Mouse (Mus musculus): ENCODE data around the gene Derl3. TPM values are rescaled to one million over a fixed set of nuclear protein-coding genes. Genes with fewer than 3 reads are reported as not detected.
A peak's percentile ranks its signal among the peaks of the same experiment; 100 is the strongest.

Gene Derl3
- polyA plus RNA-seq, 1 experiment from 2014 or later, result 2.7 TPM

DNA sequence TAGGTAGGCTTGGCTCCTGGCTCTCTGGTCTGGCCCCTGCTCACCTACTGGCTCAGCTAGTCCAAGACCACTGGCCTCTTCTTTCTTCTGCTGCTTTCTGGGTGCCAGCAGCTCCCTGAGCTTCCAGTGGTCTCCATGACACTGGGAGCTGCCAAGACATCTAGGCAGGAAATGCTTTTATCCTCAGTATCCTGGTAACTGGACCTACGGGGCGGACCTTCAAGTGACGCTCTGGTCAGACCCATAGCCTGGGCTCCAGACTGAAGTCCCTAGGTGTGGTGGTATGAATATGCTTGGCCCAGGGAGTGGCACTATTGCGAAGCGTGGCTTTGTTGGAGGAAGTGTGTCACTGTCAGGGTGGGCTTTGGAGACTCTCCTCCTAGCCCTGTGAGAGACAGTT, 47.3 kb downstream of the Derl3 start, which contains the start of gene Gm867:
TSS of gene Gm867 (minus strand) at position 153 of the 400 bp plus-strand sequence.
- Histone ChIP-seq H3K27ac (no peak within 1 kb of the TSS), H3K4me1 (peaks cover 35% of the 10 kb centered on the region), H3K27me3 (replicated peaks) (peaks cover 22% of the 10 kb centered on the region), H3K4me2 (replicated peaks) (no peak within 1 kb of the TSS), H3K36me3 (no peaks in the 10 kb centered on the region), H3K4me3 (no peak within 1 kb of the TSS), H3K9ac (no peak within 1 kb of the TSS), H3K9me3 (no peaks in the 10 kb centered on the region)
- no peak for ATAC-seq (ENCODE audit: low FRiP score, low read depth)
- 84% methylated on average over 5 of the region's 5 CpGs for WGBS

DNA sequence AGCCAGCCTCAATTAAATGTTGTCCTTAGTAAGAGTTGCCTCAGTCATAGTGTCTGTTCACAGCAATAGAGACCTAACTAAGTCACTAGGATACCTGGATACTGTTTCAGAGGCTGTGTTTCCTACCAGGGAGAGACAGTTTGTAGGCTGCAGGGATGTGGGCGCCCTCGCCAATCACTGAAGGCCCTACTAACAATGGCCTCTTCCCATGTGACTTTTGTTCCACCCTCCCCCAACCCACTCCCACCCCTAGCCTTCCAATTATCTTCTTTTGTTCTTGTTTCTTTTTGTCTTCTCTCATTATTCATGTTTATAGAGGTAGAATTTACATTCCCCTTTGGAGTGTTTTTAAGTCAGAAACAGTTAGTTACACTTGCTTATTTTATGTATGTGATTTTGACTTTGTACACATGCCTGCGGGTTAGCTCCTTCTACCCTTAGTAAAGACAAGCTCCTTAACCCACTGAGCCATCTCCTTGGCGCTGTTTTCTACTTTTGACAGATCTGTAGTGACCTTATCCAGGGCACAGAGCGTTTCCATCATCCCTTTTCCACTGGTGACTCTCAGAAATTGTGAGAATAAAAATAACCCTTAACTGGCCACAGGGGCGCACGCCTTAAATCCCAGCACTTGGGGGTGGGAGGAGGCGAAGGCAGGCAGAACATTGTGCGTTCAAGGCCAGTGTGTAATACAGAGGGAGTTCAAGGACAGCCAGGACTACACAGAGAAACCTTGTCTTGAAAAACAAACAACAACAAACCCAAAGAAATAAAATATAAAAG, 48.0 kb downstream of the Derl3 start:
- WGBS, result 65% methylated on average over 9 of the region's 9 CpGs

GRCm38 (mm10) chr10:75942736-75943477, 49.7 kb downstream of the Derl3 start, which contains the start of gene Vpreb3:
TSS of gene Vpreb3 (plus strand) at chr10:75943057.
- 83% methylated on average over 15 of the region's 15 CpGs for WGBS
- no peak within 1 kb of the TSS for H3K4me3 ChIP-seq
- ATAC-seq (ENCODE audit: low FRiP score, low read depth), result no peak
- peaks cover 25% of the 10 kb centered on the region; the same call in 1 of the 2 replicates for H3K4me1 ChIP-seq
- no peak within 1 kb of the TSS for H3K27ac ChIP-seq
- H3K4me2 ChIP-seq (replicated peaks), result no peak within 1 kb of the TSS
- H3K27me3 ChIP-seq (replicated peaks), result 0 out of 2 replicates have a peak, but pooled peaks cover 4% of the 10 kb centered on the region
- H3K9ac ChIP-seq, result no peak within 1 kb of the TSS
- H3K9me3 ChIP-seq, result no peaks in the 10 kb centered on the region
- H3K36me3 ChIP-seq, result no peaks in the 10 kb centered on the region

More for the DNA sequence above, 48.0 kb downstream of the Derl3 start:
- ATAC-seq (ENCODE audit: low FRiP score, low read depth), result no peak
- no peak overlapping the region for H3K4me2 ChIP-seq (replicated peaks)
- H3K27ac ChIP-seq, result no peak overlapping the region
- no peaks in the 10 kb centered on the region for H3K9me3 ChIP-seq
- no peaks in the 10 kb centered on the region for H3K36me3 ChIP-seq
- H3K4me3 ChIP-seq, result no peak overlapping the region
- H3K4me1 ChIP-seq, result peaks cover 29% of the 10 kb centered on the region; the same call in 1 of the 2 replicates
- H3K27me3 ChIP-seq (replicated peaks), result peaks cover 19% of the 10 kb centered on the region
- H3K9ac ChIP-seq, result no peak overlapping the region

DNA sequence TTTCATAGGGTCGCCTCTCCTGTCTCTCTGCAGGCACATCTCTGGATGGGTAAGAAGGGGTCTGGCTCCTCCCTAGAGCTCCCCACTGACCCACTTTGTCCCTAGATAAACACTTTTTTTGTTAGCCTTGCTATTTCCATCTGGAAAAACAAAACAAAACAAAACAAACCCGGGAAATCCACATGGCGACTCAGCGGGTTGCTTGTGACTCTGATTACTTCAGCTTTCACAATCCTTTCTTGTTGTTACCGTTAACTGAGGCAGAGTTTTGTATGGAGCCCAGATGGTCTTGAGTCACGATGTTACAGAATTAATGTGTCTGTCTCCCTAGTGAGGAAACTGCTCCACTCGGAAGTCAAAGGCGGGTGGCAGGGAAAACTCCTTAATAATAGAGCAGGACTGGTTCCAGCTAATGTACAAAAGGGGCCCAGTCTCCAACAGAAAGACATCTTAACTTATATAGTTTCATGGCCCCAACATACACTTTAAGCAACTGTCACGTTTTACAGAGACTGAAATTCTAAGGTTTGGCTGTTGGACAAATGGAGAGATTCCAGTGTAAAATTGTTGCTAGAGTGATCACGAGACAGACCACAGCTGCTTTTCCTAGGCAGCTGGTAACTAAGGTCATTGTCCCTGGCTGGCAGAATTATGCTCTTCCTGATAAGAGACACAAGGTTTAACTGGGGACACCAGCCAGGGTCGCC, 51.0 kb downstream of the Derl3 start:
- Histone ChIP-seq H3K27ac (0 out of 2 replicates have a peak overlapping the region, but pooled peaks have one; percentile 3), H3K36me3 (no peaks in the 10 kb centered on the region), H3K4me3 (no peak overlapping the region), H3K9ac (no peak overlapping the region), H3K9me3 (no peaks in the 10 kb centered on the region), H3K4me2 (replicated peaks) (no peak overlapping the region), H3K4me1 (peaks cover 25% of the 10 kb centered on the region; the same call in 1 of the 2 replicates), H3K27me3 (replicated peaks) (0 out of 2 replicates have a peak, but pooled peaks cover 1% of the 10 kb centered on the region)
- peak; percentile 73 for ATAC-seq (ENCODE audit: low FRiP score, low read depth)
- 17% methylated on average over 11 of the region's 11 CpGs for WGBS

DNA sequence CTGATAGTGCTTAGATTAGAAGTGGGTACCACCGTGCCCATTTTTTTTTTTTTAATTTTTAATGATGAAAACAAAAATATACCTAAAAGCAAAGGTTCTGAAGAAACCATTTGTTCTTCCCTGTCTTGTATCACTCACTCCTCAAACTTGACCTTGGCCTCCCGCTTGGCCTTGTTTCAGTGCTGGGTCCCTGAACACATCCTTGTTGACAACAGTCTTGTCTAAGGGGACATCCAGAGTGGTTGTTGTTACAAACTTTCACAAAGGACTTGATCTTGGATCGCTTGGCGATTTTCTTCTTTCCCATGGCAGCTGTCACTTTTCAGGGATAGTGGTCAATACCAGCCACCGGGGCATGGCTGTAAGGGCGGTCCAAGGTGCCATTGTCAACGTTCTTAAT, 52.0 kb downstream of the Derl3 start:
- no peak overlapping the region for H3K4me2 ChIP-seq (replicated peaks)
- 90% methylated on average over 7 of the region's 7 CpGs for WGBS
- H3K9me3 ChIP-seq, result no peaks in the 10 kb centered on the region
- H3K36me3 ChIP-seq, result no peaks in the 10 kb centered on the region
- peaks cover 16% of the 10 kb centered on the region; the same call in 1 of the 2 replicates for H3K4me1 ChIP-seq
- ATAC-seq (ENCODE audit: low FRiP score, low read depth), result no peak
- no peak overlapping the region for H3K27ac ChIP-seq
- H3K9ac ChIP-seq, result no peak overlapping the region
- H3K27me3 ChIP-seq (replicated peaks), result 0 out of 2 replicates have a peak, but pooled peaks cover 8% of the 10 kb centered on the region
- no peak overlapping the region for H3K4me3 ChIP-seq

Other genes starting within 250 kb of the Derl3 start
- gene Susd2, start 249.4 kb upstream of the Derl3 start, polyA plus RNA-seq (2016; fragmentation: Nextera tagmentation; extraction: Ambion mirVana), result 3.2 and 3.6 TPM in 2 replicates
- 37.2 and 42.4 TPM in 2 replicates for gene Cabin1, start 129.1 kb upstream of the Derl3 start, polyA plus RNA-seq (2016; fragmentation: Nextera tagmentation; extraction: Ambion mirVana)
- gene Ddt, start 120.0 kb upstream of the Derl3 start, polyA plus RNA-seq (2016; fragmentation: Nextera tagmentation; extraction: Ambion mirVana), result 91.8 and 95.6 TPM in 2 replicates
- not detected in 2 replicates for gene Gm20441, start 112.5 kb upstream of the Derl3 start, polyA plus RNA-seq (2016; fragmentation: Nextera tagmentation; extraction: Ambion mirVana)
- 1.8 and 2.4 TPM in 2 replicates for gene Gstt3, start 112.0 kb upstream of the Derl3 start, polyA plus RNA-seq (2016; fragmentation: Nextera tagmentation; extraction: Ambion mirVana)
- 2.1 and 4.2 TPM in 2 replicates for gene Gstt1, start 94.8 kb upstream of the Derl3 start, polyA plus RNA-seq (2016; fragmentation: Nextera tagmentation; extraction: Ambion mirVana)
- not detected in 2 replicates for gene Gstt4, start 70.9 kb upstream of the Derl3 start, polyA plus RNA-seq (2016; fragmentation: Nextera tagmentation; extraction: Ambion mirVana)
- 8.4 and 8.9 TPM in 2 replicates for gene Gstt2, start 56.0 kb upstream of the Derl3 start, polyA plus RNA-seq (2016; fragmentation: Nextera tagmentation; extraction: Ambion mirVana)
- 1,568 and 1,704 TPM in 2 replicates for gene Mif, start 33.2 kb upstream of the Derl3 start, polyA plus RNA-seq (2016; fragmentation: Nextera tagmentation; extraction: Ambion mirVana)
- 282 and 298 TPM in 2 replicates for gene Smarcb1, start 28.2 kb downstream of the Derl3 start, polyA plus RNA-seq (2016; fragmentation: Nextera tagmentation; extraction: Ambion mirVana)
- 20.2 and 20.6 TPM in 2 replicates for gene Chchd10, start 39.7 kb downstream of the Derl3 start, polyA plus RNA-seq (2016; fragmentation: Nextera tagmentation; extraction: Ambion mirVana)
- 45.4 and 51.2 TPM in 2 replicates for gene Mmp11, start 43.1 kb downstream of the Derl3 start, polyA plus RNA-seq (2016; fragmentation: Nextera tagmentation; extraction: Ambion mirVana)
- gene Gm867, start 47.3 kb downstream of the Derl3 start, polyA plus RNA-seq (2016; fragmentation: Nextera tagmentation; extraction: Ambion mirVana), result 2.4 and 2.5 TPM in 2 replicates
- 0.44 and 0.46 TPM in 2 replicates for gene Vpreb3, start 49.6 kb downstream of the Derl3 start, polyA plus RNA-seq (2016; fragmentation: Nextera tagmentation; extraction: Ambion mirVana)
- gene Gm5134, start 61.1 kb downstream of the Derl3 start, polyA plus RNA-seq (2016; fragmentation: Nextera tagmentation; extraction: Ambion mirVana), result not detected in 2 replicates
- gene Zfp280b, start 139.2 kb downstream of the Derl3 start, polyA plus RNA-seq (2016; fragmentation: Nextera tagmentation; extraction: Ambion mirVana), result 17.6 and 19.5 TPM in 2 replicates
- not detected in 2 replicates for gene Slc5a4b, start 217.5 kb downstream of the Derl3 start, polyA plus RNA-seq (2016; fragmentation: Nextera tagmentation; extraction: Ambion mirVana)

Data from neural tube, embryonic 12.5 days (tissue).